ENCODE assay signal across 7 mouse cellular contexts in the genomic region with DNA sequence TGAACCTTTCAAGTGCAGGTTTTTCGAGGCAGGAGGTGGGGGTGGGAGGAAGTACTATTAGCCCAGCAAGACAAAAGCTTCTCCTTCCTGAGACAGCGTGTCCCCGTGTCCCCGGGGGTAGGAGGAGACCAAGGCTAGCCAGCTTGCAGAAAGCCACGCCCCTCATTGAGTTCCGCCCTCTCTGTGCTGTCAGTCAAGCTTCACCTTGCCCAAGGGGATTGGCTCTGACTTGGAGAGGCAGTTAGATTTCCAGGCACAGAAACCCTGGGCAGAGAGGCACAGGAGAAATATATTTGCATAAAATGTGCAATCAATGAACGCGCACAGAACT. TPM values are rescaled to one million over a fixed set of nuclear protein-coding genes. Genes with fewer than 3 reads are reported as not detected.
DNase-seq lines count a peak whose midpoint lies in the region; ATAC-seq lines count a peak whose summit lies in the region.

No protein-coding gene starts in this region.

- H3K27me3 ChIP-seq in hindbrain, embryonic 13.5 days: peaks cover 8% of the 10 kb centered on the region; the same call in 1 of the 2 replicates

- intact Hi-C loops in left cerebral cortex, postnatal 14 days (cut with DNase I): no loop called here

- WGBS in hindbrain, embryonic 13.5 days: 0% methylated on average over 8 of the region's 8 CpGs

- H3K36me3 ChIP-seq in hindbrain, embryonic 13.5 days: no peaks in the 10 kb centered on the region

- H3K27ac ChIP-seq in hindbrain, embryonic 13.5 days: no peak overlapping the region

- ATAC-seq in hindbrain, embryonic 13.5 days (ENCODE audit: low FRiP score): peak; percentile 93
- peak; percentile 97 for ATAC-seq in megakaryocyte-erythroid progenitor cell, adult 5-6 weeks (replicated peaks; ENCODE audit: low FRiP score, low TSS enrichment, poor library complexity, severe bottlenecking)

- DNase-seq in R1 (ENCODE audit: low read depth, low spot score): peak; percentile 96
- DNase-seq in cerebellum, adult 11-12 months: peak; percentile 51
- peak; percentile 24 to 26 for DNase-seq in frontal cortex, postnatal 14 days (ENCODE audit: low spot score in 2 of 2)
- DNase-seq in left cerebral cortex, postnatal 14 days (ENCODE audit: low spot score in 2 of 2): peak; percentile 25 to 39
- peak; percentile 22 for DNase-seq in right cerebral cortex, postnatal 4 days

- peak overlapping the region; percentile 55 for H3K4me2 ChIP-seq in hindbrain, embryonic 13.5 days

- peaks cover 21% of the 10 kb centered on the region for H3K4me1 ChIP-seq in hindbrain, embryonic 13.5 days (replicated peaks)

- H3K4me3 ChIP-seq in hindbrain, embryonic 13.5 days: peak overlapping the region; percentile 41

- H3K9me3 ChIP-seq in hindbrain, embryonic 13.5 days: no peaks in the 10 kb centered on the region

- H3K9ac ChIP-seq in hindbrain, embryonic 13.5 days: peak overlapping the region; percentile 4; the same call in 1 of the 2 replicates

RNA-seq across cellular contexts. Expression of a gene that starts 1.7 kb away (rescaled TPM):
- 3.0 and 3.3 TPM in 2 replicates for polyA plus RNA-seq in hindbrain, embryonic 13.5 days (2015; fragmentation: Nextera tagmentation; extraction: Ambion mirVana)
- total RNA-seq in left cerebral cortex, postnatal 14 days (2021): 10 to 100 TPM; 32.4 to 33.4 TPM
- total RNA-seq in megakaryocyte-erythroid progenitor cell, adult 5-6 weeks (2014; fragmentation: Nextera tagmentation): not detected in 2 replicates
- 0.05 TPM in 1 of 2 replicates, not detected in the other for total RNA-seq in megakaryocyte-erythroid progenitor cell, adult 5-6 weeks (2017)

Comparison
In these comparisons a context has a peak if more than half of its experiments do, and no peak if none do; other contexts are left out.
1. DNase-seq: peak in every context shown above with its lines; median percentile 96 in R1; 51 in cerebellum, adult 11-12 months; 32 in left cerebral cortex, postnatal 14 days; 25 in frontal cortex, postnatal 14 days; 22 in right cerebral cortex, postnatal 4 days.
2. RNA of a gene that starts 1.7 kb away (total RNA-seq): 32.4 to 33.4 TPM in left cerebral cortex, postnatal 14 days; 0.05 TPM in megakaryocyte-erythroid progenitor cell, adult 5-6 weeks; every median in the first group is over 10 times any median in the second.